Mouse (Mus musculus) colon, adult 2 months (tissue): ENCODE results near the gene Zfp273. TPM values are rescaled to one million over a fixed set of nuclear protein-coding genes. Genes with fewer than 3 reads are reported as not detected.

Experiments used
- polyA plus RNA-seq: library from polyadenylated mRNA; depleted of rRNA; stranded (reverse); fragments of >200 nt; gene quantifications from 2 replicates; pipeline ENCODE4 v1.2.3, GENCODE M21; 2012; rRNA removed

Gene Zfp273
- 0.08 and 0.24 TPM in 2 replicates for polyA plus RNA-seq

GRCm38 (mm10) chr13:67813710-67814660 lies at the start of gene Zfp273:
Gene Zfp273, plus strand, starts transcription at chr13:67813740.

GRCm38 (mm10) chr13:67779265-67780221 lies 34.0 kb upstream of the Zfp273 start, which contains the start of gene Zfp493:
Gene Zfp493, plus strand, starts transcription at chr13:67779693.

GRCm38 (mm10) chr13:67830911-67831336 lies 17.4 kb downstream of the Zfp273 start, which contains the start of gene Gm10037:
Gene Gm10037, plus strand, starts transcription at chr13:67831106.

GRCm38 (mm10) chr13:67863026-67863425 lies 49.5 kb downstream of the Zfp273 start, which contains the start of gene BC048507:
Gene BC048507, plus strand, starts transcription at chr13:67863326.

Other genes with a start within 250 kb of the Zfp273 start
- 0.19 TPM in 2 replicates for gene Zfp729b, start 204.0 kb upstream of the Zfp273 start, polyA plus RNA-seq
- gene Gm49345, start 176.0 kb upstream of the Zfp273 start, polyA plus RNA-seq, result not detected in 2 replicates
- gene Zfp729a, start 175.9 kb upstream of the Zfp273 start, polyA plus RNA-seq, result 0.28 and 0.42 TPM in 2 replicates
- gene Zfp738, start 126.7 kb upstream of the Zfp273 start, polyA plus RNA-seq, result 2.5 and 2.8 TPM in 2 replicates
- gene Zfp65, start 84.6 kb upstream of the Zfp273 start, polyA plus RNA-seq, result 0.26 and 0.46 TPM in 2 replicates
- gene Zfp85, start 58.5 kb upstream of the Zfp273 start, polyA plus RNA-seq, result 0.06 and 0.27 TPM in 2 replicates
- 0.69 and 0.96 TPM in 2 replicates for gene Zfp493, start 34.0 kb upstream of the Zfp273 start, polyA plus RNA-seq
- gene Gm10037, start 17.4 kb downstream of the Zfp273 start, polyA plus RNA-seq, result not detected in 2 replicates
- not detected in 2 replicates for gene BC048507, start 49.6 kb downstream of the Zfp273 start, polyA plus RNA-seq